Mouse (Mus musculus) lung, embryonic 15.5 days (tissue): ENCODE data around the gene Mipol1. TPM values are rescaled to one million over a fixed set of nuclear protein-coding genes. Genes with fewer than 3 reads are reported as not detected.

ENCODE experiments used
- ATAC-seq: fragments of 200-750 bp; cut with Nextera tagmentation; 2 replicates; pipeline ENCODE4 v1.8.0; 2017; ENCODE audit warnings: moderate number of reproducible peaks, borderline replicate concordance; ENCODE audit not compliant: low FRiP score, low TSS enrichment; ENCODE audit errors: extremely low read depth
- H3K27ac ChIP-seq: fragments of 300-500 bp; sonication (generic); 2 replicates; pipeline ENCODE4 v1.5.1; 2015; ENCODE audit warnings: moderate library complexity, mild to moderate bottlenecking, inconsistent platforms
- H3K27me3 ChIP-seq: fragments of 300-500 bp; sonication (generic); 2 replicates; pipeline ENCODE4 v1.6.1; 2015; ENCODE audit warnings: inconsistent platforms
- H3K36me3 ChIP-seq: fragments of 300-500 bp; sonication (generic); 2 replicates; pipeline ENCODE4 v1.6.1; 2015; ENCODE audit warnings: inconsistent platforms
- H3K4me1 ChIP-seq: fragments of 300-500 bp; sonication (generic); 2 replicates; pipeline ENCODE4 v1.6.1; 2015; ENCODE audit warnings: inconsistent platforms
- H3K4me2 ChIP-seq: fragments of 300-500 bp; sonication (generic); 2 replicates; pipeline ENCODE4 v1.6.1; 2015; ENCODE audit warnings: inconsistent platforms, mild to moderate bottlenecking, moderate library complexity
- H3K4me3 ChIP-seq: fragments of 300-500 bp; sonication (generic); 2 replicates; pipeline ENCODE4 v1.5.1; 2015; ENCODE audit warnings: mild to moderate bottlenecking, inconsistent platforms
- H3K9ac ChIP-seq: fragments of 300-500 bp; sonication (generic); 2 replicates; pipeline ENCODE4 v1.6.1; 2015; ENCODE audit warnings: inconsistent platforms
- H3K9me3 ChIP-seq: fragments of 300-500 bp; sonication (generic); 2 replicates; pipeline ENCODE4 v1.6.1; 2016; ENCODE audit warnings: inconsistent platforms
- WGBS: fragments of 180-500 bp; shearing (Covaris S2); methylation state at CpG from one replicate; pipeline ENCODE4 v1.1.7; 2015; 5-methylcytosine and 5-hydroxymethylcytosine counted together
- polyA plus RNA-seq: library from polyadenylated mRNA; unstranded; fragments of >200 nt; fragmentation: Nextera tagmentation; extraction: Ambion mirVana; gene quantifications from 2 replicates; pipeline ENCODE4 v1.2.1, GENCODE M21; 2015

Mipol1 gene
- polyA plus RNA-seq, 1 experiment from 2014 or later, result 8.4 TPM

GRCm38 (mm10) chr12:57275456-57275855 is 45.2 kb downstream of the Mipol1 start:
- no peak overlapping the region for H3K27ac ChIP-seq

GRCm38 (mm10) chr12:57281155-57282114 is 51.2 kb downstream of the Mipol1 start:
- Histone ChIP-seq H3K4me1 (no peaks in the 10 kb centered on the region), H3K9ac (no peak overlapping the region), H3K4me3 (no peak overlapping the region), H3K36me3 (no peaks in the 10 kb centered on the region), H3K27me3 (no peaks in the 10 kb centered on the region), H3K27ac (no peak overlapping the region), H3K9me3 (no peaks in the 10 kb centered on the region), H3K4me2 (no peak overlapping the region)
- ATAC-seq, result no peak
- WGBS, result 47% methylated on average over 3 of the region's 3 CpGs

More at GRCm38 (mm10) chr12:57275456-57275855, 45.2 kb downstream of the Mipol1 start:
- H3K4me1 ChIP-seq, result no peaks in the 10 kb centered on the region
- H3K4me2 ChIP-seq, result no peak overlapping the region
- H3K27me3 ChIP-seq, result no peaks in the 10 kb centered on the region
- no peak overlapping the region for H3K4me3 ChIP-seq
- H3K9me3 ChIP-seq, result no peaks in the 10 kb centered on the region
- H3K36me3 ChIP-seq, result no peaks in the 10 kb centered on the region
- H3K9ac ChIP-seq, result no peak overlapping the region
- 60% methylated on average over 1 of the region's 1 CpGs for whole genome bisulfite sequencing
- ATAC-seq, result no peak

- no peak overlapping the region for H3K4me2 ChIP-seq
- no peak overlapping the region for H3K9ac ChIP-seq
- H3K4me3 ChIP-seq, result no peak overlapping the region
- no peak for ATAC-seq
- no peaks in the 10 kb centered on the region for H3K36me3 ChIP-seq
- WGBS, result 49% methylated on average over 5 of the region's 5 CpGs
- no peaks in the 10 kb centered on the region for H3K27me3 ChIP-seq
- H3K9me3 ChIP-seq, result no peaks in the 10 kb centered on the region
- no peak overlapping the region for H3K27ac ChIP-seq
- H3K4me1 ChIP-seq, result no peaks in the 10 kb centered on the region
Measured at GRCm38 (mm10) chr12:57285303-57286059, 55.3 kb downstream of the Mipol1 start.

GRCm38 (mm10) chr12:57307337-57307736 is 77.1 kb downstream of the Mipol1 start:
- Histone ChIP-seq H3K9me3 (no peaks in the 10 kb centered on the region), H3K4me1 (no peaks in the 10 kb centered on the region), H3K9ac (no peak overlapping the region), H3K36me3 (no peaks in the 10 kb centered on the region), H3K27ac (no peak overlapping the region), H3K4me3 (no peak overlapping the region), H3K27me3 (no peaks in the 10 kb centered on the region), H3K4me2 (no peak overlapping the region)
- no peak for ATAC-seq
- WGBS, result 87% methylated on average over 4 of the region's 4 CpGs

- Histone ChIP-seq H3K27ac (no peak overlapping the region), H3K9me3 (no peaks in the 10 kb centered on the region), H3K27me3 (no peaks in the 10 kb centered on the region), H3K36me3 (no peaks in the 10 kb centered on the region), H3K9ac (no peak overlapping the region), H3K4me2 (no peak overlapping the region), H3K4me1 (no peaks in the 10 kb centered on the region), H3K4me3 (no peak overlapping the region)
- 87% methylated on average over 1 of the region's 1 CpGs for WGBS
- no peak for ATAC-seq
Measured at GRCm38 (mm10) chr12:57307748-57308147, 77.5 kb downstream of the Mipol1 start.

GRCm38 (mm10) chr12:57339053-57339452 is 108.8 kb downstream of the Mipol1 start:
- Histone ChIP-seq H3K9me3 (no peaks in the 10 kb centered on the region), H3K27me3 (no peaks in the 10 kb centered on the region), H3K27ac (no peak overlapping the region), H3K9ac (no peak overlapping the region), H3K36me3 (no peaks in the 10 kb centered on the region), H3K4me2 (no peak overlapping the region), H3K4me1 (no peaks in the 10 kb centered on the region), H3K4me3 (no peak overlapping the region)
- ATAC-seq, result no peak
- WGBS, result 81% methylated on average over 1 of the region's 1 CpGs

GRCm38 (mm10) chr12:57340111-57340510 is 109.9 kb downstream of the Mipol1 start:
- no peaks in the 10 kb centered on the region for H3K9me3 ChIP-seq
- no peaks in the 10 kb centered on the region for H3K4me1 ChIP-seq
- ATAC-seq, result no peak
- no peak overlapping the region for H3K9ac ChIP-seq
- no peak overlapping the region for H3K4me3 ChIP-seq
- no peaks in the 10 kb centered on the region for H3K36me3 ChIP-seq
- 68% methylated on average over 2 of the region's 2 CpGs for WGBS
- H3K27me3 ChIP-seq, result no peaks in the 10 kb centered on the region
- no peak overlapping the region for H3K4me2 ChIP-seq
- no peak overlapping the region for H3K27ac ChIP-seq

- H3K9ac ChIP-seq, result no peak overlapping the region
- no peak overlapping the region for H3K27ac ChIP-seq
- WGBS, result 62% methylated on average over 2 of the region's 2 CpGs
- no peaks in the 10 kb centered on the region for H3K36me3 ChIP-seq
- H3K27me3 ChIP-seq, result no peaks in the 10 kb centered on the region
- H3K4me1 ChIP-seq, result no peaks in the 10 kb centered on the region
- H3K4me2 ChIP-seq, result no peak overlapping the region
- no peak for ATAC-seq
- no peaks in the 10 kb centered on the region for H3K9me3 ChIP-seq
- no peak overlapping the region for H3K4me3 ChIP-seq
Measured at GRCm38 (mm10) chr12:57362732-57363131, 132.5 kb downstream of the Mipol1 start.

- Histone ChIP-seq H3K27ac (no peak overlapping the region), H3K4me2 (no peak overlapping the region), H3K4me3 (no peak overlapping the region), H3K9ac (no peak overlapping the region), H3K27me3 (no peaks in the 10 kb centered on the region), H3K36me3 (no peaks in the 10 kb centered on the region), H3K4me1 (no peaks in the 10 kb centered on the region), H3K9me3 (no peaks in the 10 kb centered on the region)
- WGBS, result 52% methylated on average over 7 of the region's 7 CpGs
- no peak for ATAC-seq
Measured at GRCm38 (mm10) chr12:57364027-57364426, 133.8 kb downstream of the Mipol1 start.

- no peaks in the 10 kb centered on the region for H3K27me3 ChIP-seq
- no peak overlapping the region for H3K9ac ChIP-seq
- no peaks in the 10 kb centered on the region for H3K9me3 ChIP-seq
- no peak for ATAC-seq
- WGBS, result 71% methylated on average over 3 of the region's 3 CpGs
- H3K36me3 ChIP-seq, result no peaks in the 10 kb centered on the region
- no peak overlapping the region for H3K4me3 ChIP-seq
- H3K4me1 ChIP-seq, result no peaks in the 10 kb centered on the region
- H3K27ac ChIP-seq, result no peak overlapping the region
- H3K4me2 ChIP-seq, result no peak overlapping the region
Measured at GRCm38 (mm10) chr12:57371790-57372547, 141.7 kb downstream of the Mipol1 start.

GRCm38 (mm10) chr12:57382797-57383196 is 152.6 kb downstream of the Mipol1 start:
- ATAC-seq, result no peak
- 15% methylated on average over 6 of the region's 6 CpGs for WGBS
- Histone ChIP-seq H3K4me1 (no peaks in the 10 kb centered on the region), H3K36me3 (no peaks in the 10 kb centered on the region), H3K27me3 (no peaks in the 10 kb centered on the region), H3K9me3 (no peaks in the 10 kb centered on the region), H3K4me3 (no peak overlapping the region), H3K9ac (no peak overlapping the region), H3K4me2 (no peak overlapping the region), H3K27ac (no peak overlapping the region)
